Mouse (Mus musculus) cerebellum, adult 2 months (tissue): ENCODE measurements around the gene Csnk1g1.

ENCODE experiments used
- CTCF ChIP-seq: fragments of 200-500 bp; IDR thresholded peaks from 2 replicates; pipeline ENCODE4 v1.5.1; 2011; ENCODE audit warnings: low read depth, mild to moderate bottlenecking, control low read depth, low read length, moderate library complexity, borderline replicate concordance; ENCODE audit not compliant: insufficient read depth
- POLR2A ChIP-seq: fragments of 200-500 bp; IDR thresholded peaks from 2 replicates; pipeline ENCODE4 v1.6.1; 2011; ENCODE audit warnings: low read length, control low read depth, borderline replicate concordance; ENCODE audit not compliant: insufficient read depth

DNA sequence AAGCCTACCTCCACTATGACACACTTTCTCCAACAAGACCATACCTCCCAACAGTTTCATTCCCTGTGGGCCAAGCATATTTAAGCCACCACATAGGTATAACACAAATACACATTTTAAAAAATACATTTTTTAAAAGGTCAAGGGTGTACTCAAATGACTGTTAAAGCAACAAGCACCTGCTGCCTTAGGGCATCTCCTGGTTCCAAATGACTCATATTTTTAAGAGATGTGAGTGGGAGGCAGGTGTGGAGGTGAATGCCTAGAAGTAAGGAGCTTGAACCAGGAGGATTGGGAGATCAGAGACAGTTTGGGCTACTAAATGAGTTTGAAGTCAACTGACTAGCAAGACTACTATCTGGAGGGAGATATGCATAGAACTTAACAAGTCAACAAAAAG lies 21.1 kb downstream of the Csnk1g1 start:
- TF ChIP-seq CTCF (no peak), POLR2A (no peak)
